Mouse (Mus musculus) left cerebral cortex, postnatal 25 days (tissue): Measurements from ENCODE around the gene Krtap16-3. TPM values are rescaled to one million over a fixed set of nuclear protein-coding genes. Genes with fewer than 3 reads are reported as not detected.

Experiments used
- DNase-seq, 2 experiments: peaks; one replicate each; pipeline ENCODE4 v3.0.0; 2022; ENCODE audit warnings: low spot score in 2 of 2, mixed read lengths in 1 of 2
- intact Hi-C: fragments of 180-260 bp; cut with DNase I; formaldehyde crosslinking; loops from one replicate; pipeline ENCODE4 v1.15.1; 2025
- total RNA-seq, 2 experiments: library from RNA; stranded (reverse); gene quantifications; 2 replicates each; pipeline ENCODE4 v1.2.3; 2021

The Krtap16-3 gene
- not detected for total RNA-seq

DNA sequence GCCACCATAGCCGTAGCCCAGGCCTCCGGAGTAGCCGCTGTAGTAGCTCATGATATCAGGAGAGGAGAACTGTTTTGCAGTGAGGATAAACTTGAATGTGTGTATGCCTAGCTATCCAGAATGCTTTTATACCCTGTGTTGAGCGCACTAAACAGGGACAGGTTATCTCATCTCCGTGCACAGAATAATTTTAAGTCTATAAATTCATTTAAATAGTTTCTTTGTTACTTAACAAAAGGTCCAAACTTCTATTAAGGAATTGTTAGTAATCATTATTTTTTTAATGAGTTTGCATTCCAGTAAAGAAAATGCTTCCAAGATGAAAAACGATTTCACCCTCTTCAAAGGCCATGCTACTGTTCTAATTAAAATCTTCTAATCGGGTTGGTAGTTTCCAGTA is at the start of gene Krtap16-3:
TSS of gene Krtap16-3 (minus strand) at position 101 of the 400 bp plus-strand sequence.
- DNase-seq, result no peak
- intact Hi-C loops, result no loop called here

DNA sequence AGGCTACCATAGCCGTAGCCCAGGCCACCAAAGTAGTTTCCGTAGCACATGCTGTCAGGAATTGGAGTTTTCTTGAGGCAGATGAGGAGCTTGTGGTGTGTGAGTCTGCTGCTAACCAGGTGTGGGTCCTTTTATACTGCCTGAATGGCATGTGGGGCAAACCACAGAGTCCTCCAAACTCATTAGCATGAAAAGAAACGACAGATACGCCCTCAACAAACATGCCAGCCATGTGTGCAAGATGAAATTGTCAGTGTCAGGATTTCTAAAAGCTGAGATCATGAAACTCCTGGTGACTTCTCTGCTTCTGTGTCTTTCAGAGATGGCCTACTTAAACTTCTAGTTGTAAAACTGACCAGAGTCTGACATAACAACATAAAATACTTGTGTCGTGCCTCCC is 48.0 kb upstream of the Krtap16-3 start, which contains the start of gene Krtap22-2:
TSS of gene Krtap22-2 (minus strand) at position 101 of the 400 bp plus-strand sequence.
- DNase-seq, result no peak
- intact Hi-C loops, result no loop called here

GRCm38 (mm10) chr16:88941106-88941505 is 21.6 kb downstream of the Krtap16-3 start:
- intact Hi-C loops, result no loop called here
- DNase-seq, result no peak

- intact Hi-C loops, result no loop called here
- DNase-seq, result no peak
These were observed 24.4 kb downstream of the Krtap16-3 start for GRCm38 (mm10) chr16:88938252-88938651.

DNA sequence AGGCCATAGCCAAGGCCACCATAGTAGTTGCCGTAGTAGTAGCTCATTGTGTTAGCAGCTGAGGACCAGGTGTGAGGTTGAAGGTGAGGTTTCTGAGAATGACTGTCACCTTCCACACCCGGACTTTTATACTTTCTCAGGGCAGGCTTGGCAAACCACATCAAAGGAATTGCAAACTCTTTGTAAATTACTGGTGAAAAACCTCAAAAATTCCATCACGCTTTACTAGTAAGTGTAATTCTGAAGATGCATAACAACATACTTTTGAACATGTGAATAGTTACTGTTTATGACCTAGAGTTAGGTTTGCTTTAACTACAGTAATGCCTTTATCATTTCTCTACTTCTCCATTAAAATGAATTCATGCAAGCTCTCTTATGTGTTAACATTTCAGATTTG is 30.5 kb downstream of the Krtap16-3 start, which contains the start of gene Krtap19-9b:
TSS of gene Krtap19-9b (minus strand) at position 101 of the 400 bp plus-strand sequence.
- no peak for DNase-seq
- intact Hi-C loops, result no loop called here

Other genes with a start within 250 kb of the Krtap16-3 start
- gene Krtap13-1, start 234.0 kb downstream of the Krtap16-3 start, total RNA-seq, result not detected
- not detected for gene Krtap13, start 211.2 kb downstream of the Krtap16-3 start, total RNA-seq
- not detected for gene 2310034C09Rik, start 204.0 kb downstream of the Krtap16-3 start, total RNA-seq
- gene 2310057N15Rik, start 188.7 kb downstream of the Krtap16-3 start, total RNA-seq, result not detected
- gene Gm5965, start 185.0 kb downstream of the Krtap16-3 start, total RNA-seq, result not detected
- not detected for gene Gm20741, start 150.7 kb downstream of the Krtap16-3 start, total RNA-seq
- gene Krtap15, start 142.7 kb downstream of the Krtap16-3 start, total RNA-seq, result not detected
- not detected for gene Krtap14, start 136.7 kb downstream of the Krtap16-3 start, total RNA-seq
- not detected for gene Krtap19-1, start 93.5 kb downstream of the Krtap16-3 start, total RNA-seq
- gene Krtap19-2, start 88.6 kb downstream of the Krtap16-3 start, total RNA-seq, result not detected
- not detected for gene Krtap19-3, start 84.8 kb downstream of the Krtap16-3 start, total RNA-seq
- gene Krtap19-4, start 77.8 kb downstream of the Krtap16-3 start, total RNA-seq, result not detected
- not detected for gene Krtap19-5, start 66.4 kb downstream of the Krtap16-3 start, total RNA-seq
- not detected for gene Krtap19-9b, start 30.6 kb downstream of the Krtap16-3 start, total RNA-seq
- gene Krtap22-2, start 47.9 kb upstream of the Krtap16-3 start, total RNA-seq, result not detected
- not detected for gene Gm10229, start 52.4 kb upstream of the Krtap16-3 start, total RNA-seq
- not detected for gene Krtap6-1, start 68.8 kb upstream of the Krtap16-3 start, total RNA-seq
- gene Gm10228, start 78.6 kb upstream of the Krtap16-3 start, total RNA-seq, result not detected
- gene Krtap6-5, start 85.0 kb upstream of the Krtap16-3 start, total RNA-seq, result not detected
- not detected for gene 1110025L11Rik, start 101.1 kb upstream of the Krtap16-3 start, total RNA-seq
- not detected for gene Krtap6-3, start 121.1 kb upstream of the Krtap16-3 start, total RNA-seq
- gene Gm6358, start 178.0 kb upstream of the Krtap16-3 start, total RNA-seq, result not detected
- not detected for gene Gm10061, start 188.2 kb upstream of the Krtap16-3 start, total RNA-seq
- gene Gm9789, start 195.1 kb upstream of the Krtap16-3 start, total RNA-seq, result not detected
- not detected for gene Gm7735, start 206.6 kb upstream of the Krtap16-3 start, total RNA-seq
- gene 1110057P08Rik, start 211.9 kb upstream of the Krtap16-3 start, total RNA-seq, result not detected
- not detected for gene Krtap20-2, start 243.0 kb upstream of the Krtap16-3 start, total RNA-seq